Mouse (Mus musculus) midbrain, postnatal 0 days (tissue): ENCODE results near the gene Trmt1. TPM values are rescaled to one million over a fixed set of nuclear protein-coding genes. Genes with fewer than 3 reads are reported as not detected.
A peak's percentile ranks its signal among the peaks of the same experiment; 100 is the strongest.

Source experiments
- ATAC-seq: fragments of 200-750 bp; cut with Nextera tagmentation; 2 replicates; pipeline ENCODE4 v1.8.0; 2017; ENCODE audit warnings: moderate number of reproducible peaks, mild to moderate bottlenecking, moderate TSS enrichment, moderate library complexity; ENCODE audit not compliant: low FRiP score
- DNase-seq: peaks from one replicate; pipeline ENCODE4 v3.0.0-alpha.2; 2015; ENCODE audit warnings: low spot score
- H3K27ac ChIP-seq: fragments of 300-500 bp; sonication (generic); 2 replicates; pipeline ENCODE4 v1.5.1; 2014; ENCODE audit warnings: low read depth, mild to moderate bottlenecking, low read length, mixed read lengths
- H3K27me3 ChIP-seq: fragments of 300-500 bp; sonication (generic); 2 replicates; pipeline ENCODE4 v1.6.1; 2014; ENCODE audit warnings: low read length, control low read depth, mixed read lengths; ENCODE audit not compliant: insufficient read depth
- H3K36me3 ChIP-seq: fragments of 300-500 bp; sonication (generic); 2 replicates; pipeline ENCODE4 v1.6.1; 2014; ENCODE audit warnings: low read length, control low read depth, mixed read lengths; ENCODE audit not compliant: insufficient read depth
- H3K4me1 ChIP-seq: fragments of 300-500 bp; sonication (generic); 2 replicates; pipeline ENCODE4 v1.6.1; 2014; ENCODE audit warnings: mild to moderate bottlenecking, control low read depth, antibody characterized with exemption, low read length, mixed read lengths; ENCODE audit not compliant: insufficient read depth
- H3K4me2 ChIP-seq: fragments of 300-500 bp; sonication (generic); 2 replicates; pipeline ENCODE4 v1.6.1; 2014; ENCODE audit warnings: low read depth, mild to moderate bottlenecking, low read length, mixed read lengths; ENCODE audit not compliant: poor library complexity, severe bottlenecking
- H3K4me3 ChIP-seq: fragments of 300-500 bp; sonication (generic); 2 replicates; pipeline ENCODE4 v1.5.1; 2014; ENCODE audit warnings: low read depth, mild to moderate bottlenecking, low read length, moderate library complexity
- H3K9ac ChIP-seq: fragments of 300-500 bp; sonication (generic); replicated peaks from 2 replicates; pipeline ENCODE4 v1.6.1; 2014; ENCODE audit warnings: mild to moderate bottlenecking, low read length, moderate library complexity, mixed read lengths; ENCODE audit not compliant: poor library complexity, severe bottlenecking
- H3K9me3 ChIP-seq: fragments of 300-500 bp; sonication (generic); 2 replicates; pipeline ENCODE4 v1.6.1; 2016; ENCODE audit warnings: low read length, control low read depth
- CTCF ChIP-seq: IDR thresholded peaks from 2 replicates; pipeline ENCODE4 v1.5.1; 2016; ENCODE audit warnings: antibody characterized with exemption, mild to moderate bottlenecking
- WGBS: fragments of 180-500 bp; shearing (Covaris S2); extraction: QIAGEN DNeasy Blood & Tissue Kit; methylation state at CpG from one replicate; pipeline ENCODE4 v1.1.7; 2014; 5-methylcytosine and 5-hydroxymethylcytosine counted together
- polyA plus RNA-seq: library from polyadenylated mRNA; unstranded; fragments of >200 nt; fragmentation: Nextera tagmentation; extraction: Ambion mirVana; gene quantifications from 2 replicates; pipeline ENCODE4 v1.2.1, GENCODE M21; 2015
- total RNA-seq: library from RNA; depleted of rRNA; stranded (reverse); fragments of >200 nt; gene quantifications from 2 replicates; pipeline ENCODE4 v1.2.3, GENCODE M21; 2014

Gene Trmt1
- total and polyA plus RNA-seq, 2 experiments from 2014 or later: 74.2 to 99.5 TPM

DNA sequence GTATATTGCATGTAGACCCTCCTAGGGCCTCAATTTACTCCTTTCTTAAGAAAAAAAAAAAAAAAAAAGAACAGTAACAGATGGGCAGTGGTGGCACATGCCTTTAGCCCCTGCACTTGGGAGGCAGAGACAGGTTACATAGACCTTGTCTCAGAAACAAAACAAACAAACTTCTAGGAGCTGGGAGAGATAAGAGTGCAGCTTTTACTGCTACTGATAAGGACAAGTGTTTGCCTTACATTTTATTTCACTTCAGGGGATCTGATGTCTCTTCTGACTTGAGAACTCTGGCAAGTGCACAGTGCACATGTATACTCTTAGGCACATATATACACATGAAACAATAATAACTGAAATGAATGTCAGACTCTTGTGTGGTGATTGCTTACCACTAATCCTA is 28.9 kb upstream of the Trmt1 start:
- Histone ChIP-seq H3K4me1 (peaks cover 11% of the 10 kb centered on the region; the same call in 1 of the 2 replicates), H3K27ac (no peak overlapping the region), H3K4me2 (no peak overlapping the region), H3K9me3 (no peaks in the 10 kb centered on the region), H3K9ac (no peak overlapping the region), H3K27me3 (peaks cover 9% of the 10 kb centered on the region; the same call in 1 of the 2 replicates), H3K36me3 (no peaks in the 10 kb centered on the region), H3K4me3 (no peak overlapping the region)
- no peak for ATAC-seq
- no peak for DNase-seq
- TF ChIP-seq CTCF: no peak

DNA sequence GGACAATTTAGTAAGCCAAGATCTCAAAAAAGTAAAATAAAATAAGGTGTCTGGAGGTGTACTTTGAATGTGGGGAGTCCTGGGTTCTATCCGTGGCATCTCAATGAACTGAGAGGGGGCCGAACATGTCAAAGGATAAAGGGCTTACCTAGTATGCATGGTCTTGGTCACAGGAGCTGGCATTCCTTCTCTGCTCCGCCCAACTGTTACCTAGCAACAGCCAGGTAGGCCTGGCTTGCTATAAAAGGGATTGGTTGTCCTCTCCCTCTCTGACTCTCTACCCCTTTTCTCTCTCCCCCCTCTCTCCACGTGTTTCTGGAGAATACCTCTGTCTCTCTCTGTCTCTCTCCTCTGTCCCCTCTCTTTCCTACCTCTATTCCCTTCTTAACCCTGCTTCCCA is 28.4 kb upstream of the Trmt1 start:
- H3K27ac ChIP-seq: no peak overlapping the region
- H3K4me3 ChIP-seq: no peak overlapping the region
- no peak for DNase-seq
- no peak for TF ChIP-seq CTCF
- peaks cover 11% of the 10 kb centered on the region; the same call in 1 of the 2 replicates for H3K4me1 ChIP-seq
- WGBS: 41% methylated on average over 4 of the region's 4 CpGs
- no peak for ATAC-seq
- H3K4me2 ChIP-seq: no peak overlapping the region
- peaks cover 9% of the 10 kb centered on the region; the same call in 1 of the 2 replicates for H3K27me3 ChIP-seq
- no peaks in the 10 kb centered on the region for H3K36me3 ChIP-seq
- no peak overlapping the region for H3K9ac ChIP-seq
- no peaks in the 10 kb centered on the region for H3K9me3 ChIP-seq

DNA sequence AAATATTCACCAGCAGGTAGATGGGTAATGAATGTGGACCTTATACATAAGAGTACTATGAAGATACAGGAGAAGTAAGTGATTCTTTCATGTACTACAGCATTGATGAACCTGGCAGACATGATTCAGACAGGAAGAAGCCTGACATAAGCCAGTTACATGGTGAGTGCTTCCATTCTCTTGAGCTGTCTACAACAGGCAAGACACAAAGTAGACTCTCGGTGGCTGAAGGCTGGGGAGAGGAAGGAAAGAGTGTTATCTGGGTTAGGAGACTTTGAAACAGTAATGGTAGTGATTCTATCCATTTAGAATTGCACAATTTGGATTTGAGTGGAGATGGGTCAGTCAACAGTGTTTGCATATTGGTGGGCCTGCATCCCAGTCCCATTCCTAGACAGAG is 27.2 kb upstream of the Trmt1 start:
- H3K4me3 ChIP-seq: no peak overlapping the region
- WGBS: 58% methylated on average over 1 of the region's 1 CpGs
- H3K4me1 ChIP-seq: peaks cover 11% of the 10 kb centered on the region; the same call in 1 of the 2 replicates
- no peaks in the 10 kb centered on the region for H3K36me3 ChIP-seq
- H3K4me2 ChIP-seq: no peak overlapping the region
- H3K9ac ChIP-seq: no peak overlapping the region
- peaks cover 9% of the 10 kb centered on the region; the same call in 1 of the 2 replicates for H3K27me3 ChIP-seq
- no peak for ATAC-seq
- no peak overlapping the region for H3K27ac ChIP-seq
- TF ChIP-seq CTCF: no peak
- H3K9me3 ChIP-seq: no peaks in the 10 kb centered on the region
- DNase-seq: no peak

DNA sequence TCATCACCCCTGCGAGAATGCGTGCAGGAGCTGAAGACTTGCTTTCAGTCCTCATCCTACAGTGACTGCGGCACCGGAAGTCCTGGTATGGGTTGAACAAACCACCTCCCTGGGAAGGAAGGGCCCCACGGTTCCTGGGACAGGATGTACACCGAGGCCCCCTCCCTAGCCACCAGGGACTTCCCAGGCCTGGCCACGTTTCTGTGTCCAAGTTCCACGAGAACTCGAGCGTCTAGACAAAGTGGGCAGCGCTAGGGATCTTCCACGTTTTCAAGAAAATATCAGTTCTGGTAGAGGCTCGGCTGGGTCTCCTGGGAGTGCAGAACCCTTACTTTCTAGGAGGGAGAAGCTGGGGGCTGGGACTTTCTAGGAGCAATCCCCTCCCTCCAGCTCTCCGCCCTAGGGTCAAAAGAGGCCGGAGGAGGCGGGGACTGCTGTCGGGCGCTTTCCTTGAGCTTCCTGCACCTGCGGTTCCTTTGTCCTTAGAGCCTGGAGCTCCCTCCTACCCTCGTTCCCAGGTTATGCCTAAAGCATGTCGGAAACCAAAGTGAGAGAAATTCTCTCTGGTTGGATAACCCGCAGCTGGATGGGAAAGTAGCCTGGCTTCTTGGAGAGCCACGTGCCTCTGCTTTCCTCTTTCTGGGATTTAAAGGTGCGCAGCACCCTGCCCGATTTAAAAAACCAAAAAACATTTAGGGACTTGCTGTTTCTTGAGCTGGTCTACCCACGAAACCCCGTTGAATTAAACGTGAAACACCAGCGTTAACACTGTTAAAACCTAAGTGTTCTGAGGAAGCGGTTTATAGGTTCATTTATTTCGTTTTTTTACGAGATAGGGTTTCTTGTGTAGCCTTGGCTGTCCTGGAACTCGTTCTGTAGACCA is 25.9 kb upstream of the Trmt1 start:
- H3K4me3 ChIP-seq: peak overlapping the region; percentile 52
- H3K36me3 ChIP-seq: no peaks in the 10 kb centered on the region
- DNase-seq: peak; percentile 8
- WGBS: 9% methylated on average over 33 of the region's 33 CpGs
- H3K4me2 ChIP-seq: peak overlapping the region; percentile 73
- TF ChIP-seq CTCF: no peak
- 0 out of 2 replicates have a peak overlapping the region, but pooled peaks have one; percentile 18 for H3K27ac ChIP-seq
- no peaks in the 10 kb centered on the region for H3K9me3 ChIP-seq
- peaks cover 11% of the 10 kb centered on the region; the same call in 1 of the 2 replicates for H3K4me1 ChIP-seq
- no peak for ATAC-seq
- no peak overlapping the region for H3K9ac ChIP-seq
- peaks cover 9% of the 10 kb centered on the region; the same call in 1 of the 2 replicates for H3K27me3 ChIP-seq

DNA sequence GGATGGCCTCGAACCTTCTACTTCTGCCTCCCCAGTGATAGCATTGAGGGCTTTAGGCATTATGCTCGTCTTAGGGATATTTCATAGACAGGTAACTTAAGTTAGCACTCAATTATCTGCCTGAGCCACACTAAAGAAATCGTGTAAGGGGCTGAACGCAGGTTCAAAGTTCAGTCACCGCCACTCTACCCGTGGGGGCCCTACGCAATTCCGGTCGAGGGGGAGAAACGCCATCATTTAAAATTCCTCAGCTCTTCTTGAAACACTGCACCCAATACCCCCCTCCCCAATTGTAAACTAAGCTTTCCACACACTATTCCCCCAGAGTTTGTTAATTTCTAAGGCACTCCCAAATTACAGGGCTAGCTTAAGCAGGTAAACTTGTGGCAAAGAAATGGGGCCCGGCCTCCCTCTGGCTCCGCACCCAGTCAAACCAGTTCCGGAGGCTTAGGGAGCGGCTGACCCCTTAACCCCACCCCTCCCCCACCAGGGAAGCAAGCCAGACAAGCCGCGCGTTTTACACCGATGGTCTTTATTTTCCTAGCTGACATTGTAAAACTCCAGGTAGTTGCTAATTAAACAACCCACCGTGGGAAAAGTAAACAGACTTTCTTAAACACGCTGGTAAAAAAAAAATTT is 25.2 kb upstream of the Trmt1 start:
- DNase-seq (no peak), ATAC-seq (no peak)
- TF ChIP-seq CTCF: no peak
- H3K36me3 ChIP-seq: no peaks in the 10 kb centered on the region
- peak overlapping the region; percentile 52 for H3K4me3 ChIP-seq
- H3K9me3 ChIP-seq: no peaks in the 10 kb centered on the region
- H3K9ac ChIP-seq: no peak overlapping the region
- peak overlapping the region; percentile 73 for H3K4me2 ChIP-seq
- WGBS: 5% methylated on average over 20 of the region's 20 CpGs
- no peak overlapping the region for H3K27ac ChIP-seq
- peaks cover 8% of the 10 kb centered on the region; the same call in 1 of the 2 replicates for H3K4me1 ChIP-seq
- H3K27me3 ChIP-seq: peaks cover 9% of the 10 kb centered on the region; the same call in 1 of the 2 replicates
